Mouse (Mus musculus) neural tube, embryonic 10.5 days (tissue): ENCODE results near the gene Arhgef3.
A peak's percentile ranks its signal among the peaks of the same experiment; 100 is the strongest.

ENCODE experiments used
- DNase-seq: peaks from one replicate; pipeline ENCODE4 v3.0.0-alpha.2; 2017; ENCODE audit warnings: low spot score; ENCODE audit errors: extremely low spot score

Gene Arhgef3

GRCm38 (mm10) chr14:27114362-27115274, at the start of gene Arhgef3:
Arhgef3 (plus strand) TSS chr14:27114899.
- DNase-seq: peak; percentile 63

- DNase-seq: peak; percentile 84
Measured at GRCm38 (mm10) chr14:27066171-27066929, 48.3 kb upstream of the Arhgef3 start.

- peak; percentile 53 for DNase-seq
Measured at GRCm38 (mm10) chr14:27067866-27068271, 46.8 kb upstream of the Arhgef3 start.

GRCm38 (mm10) chr14:27069434-27070097, 45.1 kb upstream of the Arhgef3 start:
- no peak for DNase-seq

- no peak for DNase-seq
Measured at GRCm38 (mm10) chr14:27070128-27070527, 44.6 kb upstream of the Arhgef3 start.

GRCm38 (mm10) chr14:27070758-27071157, 43.9 kb upstream of the Arhgef3 start:
- DNase-seq: no peak

GRCm38 (mm10) chr14:27071985-27072384, 42.7 kb upstream of the Arhgef3 start:
- DNase-seq: no peak

- no peak for DNase-seq
Measured at GRCm38 (mm10) chr14:27075084-27075483, 39.6 kb upstream of the Arhgef3 start.

GRCm38 (mm10) chr14:27075909-27076521, 38.7 kb upstream of the Arhgef3 start:
- DNase-seq: no peak

- DNase-seq: no peak
Measured at GRCm38 (mm10) chr14:27076522-27076920, 38.2 kb upstream of the Arhgef3 start.

- no peak for DNase-seq
Measured at GRCm38 (mm10) chr14:27081536-27082275, 33.0 kb upstream of the Arhgef3 start.

GRCm38 (mm10) chr14:27085471-27085870, 29.2 kb upstream of the Arhgef3 start:
- DNase-seq: no peak

- no peak for DNase-seq
Measured at GRCm38 (mm10) chr14:27085999-27086398, 28.7 kb upstream of the Arhgef3 start.

- DNase-seq: no peak
Measured at GRCm38 (mm10) chr14:27094247-27094646, 20.5 kb upstream of the Arhgef3 start.

- DNase-seq: no peak
Measured at GRCm38 (mm10) chr14:27096133-27096532, 18.6 kb upstream of the Arhgef3 start.

- peak; percentile 80 for DNase-seq
Measured at GRCm38 (mm10) chr14:27096779-27097178, 17.9 kb upstream of the Arhgef3 start.

GRCm38 (mm10) chr14:27101735-27102134, 13.0 kb upstream of the Arhgef3 start:
- DNase-seq: no peak

GRCm38 (mm10) chr14:27102720-27103119, 12.0 kb upstream of the Arhgef3 start:
- DNase-seq: no peak

GRCm38 (mm10) chr14:27105731-27106457, 8.8 kb upstream of the Arhgef3 start:
- no peak for DNase-seq
